Mouse (Mus musculus): ENCODE results near the gene Hand1.

GRCm38 (mm10) chr11:57850298-57850697 is 17.7 kb upstream of the Hand1 start:
- no peak for TF ChIP-seq POLR2A (IDR thresholded peaks at IDR 0.05; ENCODE audit: extremely low read depth, insufficient read depth, low read length)
- TF ChIP-seq CTCF (IDR thresholded peaks at IDR 0.05; ENCODE audit: extremely low read depth, insufficient read depth, low read length): no peak

Measured in cortical plate, adult 2 months (tissue).